Mouse (Mus musculus) megakaryocyte, embryonic 14.5 days (primary cell): Measurements from ENCODE around the gene Mboat2.

Source experiments
- FLI1 ChIP-seq: IDR thresholded peaks from 2 replicates; pipeline ENCODE4 v1.6.1; 2012; ENCODE audit warnings: low read length, inconsistent platforms, mixed read lengths
- GATA1 ChIP-seq: IDR thresholded peaks from 3 replicates; pipeline ENCODE4 v1.6.1; 2012; ENCODE audit warnings: mixed read lengths, low read length, inconsistent platforms, borderline replicate concordance

DNA sequence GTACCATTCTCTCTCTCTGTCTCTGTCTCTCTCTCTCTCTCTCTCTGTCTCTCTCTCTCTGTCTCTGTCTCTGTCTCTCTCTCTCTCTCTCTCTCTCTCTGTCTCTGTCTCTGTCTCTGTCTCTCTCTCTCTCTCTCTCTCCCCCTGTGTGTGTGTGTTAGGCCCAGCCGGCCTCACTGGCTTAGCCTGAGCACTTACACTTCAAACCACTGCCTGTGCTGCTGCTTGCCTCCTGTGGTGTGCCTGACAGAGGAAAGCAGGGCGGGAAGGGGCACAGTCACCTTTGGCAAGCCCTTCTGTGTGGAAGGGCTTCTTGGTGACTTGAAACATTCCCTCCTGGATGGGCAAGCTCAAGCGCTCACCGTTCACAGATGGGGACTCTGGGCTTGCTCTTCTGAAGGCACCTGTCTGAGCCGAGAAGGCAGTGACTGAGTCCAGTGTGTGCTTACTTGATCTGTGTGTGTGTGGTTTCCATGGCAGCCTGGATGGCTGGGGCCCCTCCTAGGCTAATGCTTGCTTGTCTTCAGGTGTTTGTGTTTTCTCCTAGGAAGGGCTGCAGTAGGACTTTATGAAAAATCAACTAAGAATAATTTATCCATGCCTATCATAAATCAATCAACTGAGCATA, 48.2 kb downstream of the Mboat2 start:
- TF ChIP-seq GATA1, result no peak
- no peak for TF ChIP-seq FLI1
